Mouse (Mus musculus): Measurements from ENCODE around the gene Shbg.

Gene Shbg

DNA sequence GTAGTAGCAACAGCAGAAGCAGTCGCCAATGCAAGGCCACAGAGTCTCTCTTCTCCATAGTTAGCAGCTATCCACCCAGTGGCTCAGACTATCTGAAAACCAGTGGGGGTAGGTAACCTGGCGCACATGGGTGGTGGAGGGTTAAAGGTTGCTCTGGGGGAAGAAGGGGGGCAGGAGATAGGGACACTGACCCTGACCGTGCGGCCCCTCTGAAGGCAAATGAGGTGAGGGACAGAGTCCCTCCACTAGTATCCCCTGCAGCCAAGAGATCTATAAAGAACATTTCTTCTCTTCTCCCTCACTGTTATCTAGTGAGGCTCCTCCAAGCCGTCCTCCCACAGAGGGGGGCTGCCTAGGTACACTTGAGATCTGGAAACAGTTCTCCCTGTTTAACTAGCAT is at the start of gene Shbg:
Gene Shbg, minus strand, starts transcription at position 101 of the 400 bp plus-strand sequence.
- no peak for DNase-seq (ENCODE audit: low spot score in 2 of 2)

DNA sequence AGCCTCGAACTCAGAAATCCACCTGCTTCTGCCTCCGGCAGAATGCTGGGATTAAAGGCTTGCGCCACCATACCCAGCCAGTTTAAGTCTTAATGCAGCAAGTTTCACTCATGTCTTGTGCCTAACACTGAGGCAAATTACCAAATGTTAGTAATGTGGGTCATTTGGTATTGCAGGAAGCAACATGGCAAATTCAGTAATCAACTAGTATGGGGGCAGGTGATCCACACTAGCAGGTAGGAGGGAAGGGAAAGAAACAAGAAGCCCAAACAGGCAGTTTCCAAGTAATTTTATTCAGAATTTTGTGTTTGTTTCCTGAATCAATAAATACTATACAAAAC is 48.9 kb upstream of the Shbg start:
- DNase-seq (ENCODE audit: low spot score in 2 of 2), result no peak

DNA sequence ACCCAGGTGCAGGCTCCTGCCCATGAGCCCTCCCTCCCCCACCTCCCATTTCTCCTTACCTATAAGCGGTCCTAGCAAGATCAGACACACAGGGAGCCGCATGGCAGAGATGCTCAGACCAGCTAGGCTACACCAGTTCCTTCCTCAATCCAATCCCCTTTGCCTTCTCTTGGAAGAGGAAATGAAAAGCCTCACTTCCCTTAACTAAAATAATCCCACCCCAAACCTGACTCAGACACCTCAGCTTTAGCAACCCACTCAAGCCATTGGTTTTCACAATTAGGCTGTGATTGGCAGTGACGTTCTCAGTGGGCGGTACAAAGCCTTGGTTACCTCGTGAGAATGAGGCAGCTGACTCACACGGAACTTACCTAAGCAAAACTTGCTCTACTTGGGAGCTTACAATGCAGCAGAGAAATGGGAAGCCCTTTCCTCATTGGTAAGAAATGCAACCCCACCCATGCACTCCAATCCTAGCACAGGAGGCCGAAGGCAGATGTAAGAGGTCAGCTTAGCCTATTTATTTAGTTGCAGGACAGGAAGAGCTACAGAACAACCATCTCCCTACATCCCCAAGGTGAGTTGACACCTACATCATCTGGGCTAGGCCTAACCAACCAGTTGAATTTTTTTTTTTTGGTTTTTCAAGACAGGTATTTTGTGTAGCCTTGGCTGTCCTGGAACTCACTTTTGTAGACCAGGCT is 48.4 kb upstream of the Shbg start, which contains the start of gene Cd68:
Gene Cd68, minus strand, starts transcription at position 193 of the 704 bp plus-strand sequence.
- DNase-seq (ENCODE audit: low spot score in 2 of 2), result peak in 1 of 2 experiments; percentile 71

DNA sequence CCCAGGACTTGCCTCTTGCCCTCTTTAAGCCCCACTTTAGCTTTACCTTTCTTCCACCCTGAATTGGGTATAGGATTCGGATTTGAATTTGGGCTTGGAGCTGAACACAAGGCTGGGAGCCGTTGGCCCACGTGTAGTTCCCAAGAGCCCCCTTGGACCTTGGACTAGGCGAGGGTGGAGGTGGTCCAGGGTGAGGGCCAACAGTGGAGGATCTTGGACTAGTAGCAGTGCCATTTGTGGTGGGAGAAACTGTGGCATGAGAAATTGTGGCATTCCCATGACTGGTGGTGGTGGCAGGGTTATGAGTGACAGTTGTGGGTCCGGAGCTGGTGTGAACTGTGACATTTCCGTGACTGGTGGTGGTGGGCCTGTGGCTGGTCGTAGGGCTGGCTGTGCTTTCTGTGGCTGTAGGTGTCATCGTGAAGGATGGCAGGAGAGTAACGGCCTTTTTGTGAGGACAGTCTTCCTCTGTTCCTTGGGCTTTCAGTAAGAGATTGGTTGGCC is 47.8 kb upstream of the Shbg start:
- DNase-seq (ENCODE audit: low spot score in 2 of 2), result no peak

DNA sequence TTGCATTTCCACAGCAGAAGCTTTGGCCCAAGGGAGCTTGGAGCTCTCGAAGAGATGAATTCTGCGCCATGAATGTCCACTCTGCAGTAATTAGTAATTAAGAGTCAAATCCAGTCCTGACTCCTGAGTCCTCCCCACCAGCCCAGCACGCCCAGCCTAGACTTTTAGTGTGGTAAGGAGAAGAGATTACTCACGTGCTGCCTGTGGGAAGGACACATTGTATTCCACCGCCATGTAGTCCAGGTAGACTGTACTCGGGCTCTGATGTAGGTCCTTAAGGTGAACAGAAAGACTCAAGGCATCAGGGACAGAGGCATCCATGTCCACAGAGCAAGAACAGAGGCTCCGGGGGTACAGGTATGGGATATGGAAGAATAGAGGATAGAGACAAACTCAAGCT is 47.1 kb upstream of the Shbg start:
- DNase-seq (ENCODE audit: low spot score in 2 of 2), result no peak

DNA sequence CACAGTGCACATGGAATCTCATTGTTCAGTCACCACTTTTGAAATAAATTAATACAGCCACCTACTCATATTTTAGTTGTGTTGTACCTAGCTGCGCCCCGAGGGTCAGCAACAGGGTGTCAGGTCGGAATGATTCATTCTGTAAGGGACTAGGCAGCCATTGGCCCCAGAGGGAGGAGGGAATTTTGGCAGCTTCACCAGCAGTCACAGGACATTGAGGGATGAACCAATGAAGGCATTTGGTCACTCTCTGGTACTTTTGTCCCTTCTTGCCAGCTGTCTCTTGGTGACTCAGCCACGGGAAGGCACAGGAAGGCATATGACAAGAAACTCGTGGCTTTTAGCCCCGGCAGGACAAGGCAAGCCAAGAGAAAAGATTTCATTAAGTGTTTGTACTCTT is 46.1 kb upstream of the Shbg start:
- no peak for DNase-seq (ENCODE audit: low spot score in 2 of 2)

DNA sequence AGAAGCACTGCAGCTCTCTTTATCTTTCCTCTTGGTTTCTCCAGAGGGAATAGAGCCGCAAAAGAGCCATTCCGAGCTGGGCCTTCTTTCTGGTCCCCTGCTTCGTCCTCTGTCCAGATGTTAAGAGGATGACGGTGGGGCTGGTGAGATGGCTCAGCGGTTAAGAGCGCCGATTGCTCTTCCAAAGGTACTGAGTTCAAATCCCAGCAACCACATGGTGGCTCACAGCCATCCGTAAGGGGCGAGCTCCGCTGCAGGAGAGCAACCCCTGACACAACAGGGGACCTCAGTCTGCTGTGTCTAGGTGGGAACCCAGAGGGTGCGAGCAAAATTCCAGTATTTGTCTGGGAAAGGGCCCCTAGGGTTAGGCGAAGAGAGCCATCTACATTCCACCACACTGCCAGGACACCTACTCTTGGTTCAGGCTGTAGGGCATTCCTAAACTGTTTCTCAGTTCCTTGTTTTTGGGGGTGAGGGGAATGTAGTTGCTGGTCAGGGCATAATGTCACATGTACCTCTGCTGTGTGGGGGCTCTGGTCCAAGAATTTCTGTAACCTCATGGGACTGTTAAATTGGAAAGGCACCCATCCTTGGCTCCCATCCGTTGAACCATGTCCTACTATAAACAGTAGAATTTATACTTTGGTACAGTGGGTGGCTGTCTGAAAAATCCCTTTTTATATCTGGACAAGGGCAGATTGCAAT is 45.4 kb upstream of the Shbg start:
- DNase-seq (ENCODE audit: low spot score in 2 of 2), result no peak

DNA sequence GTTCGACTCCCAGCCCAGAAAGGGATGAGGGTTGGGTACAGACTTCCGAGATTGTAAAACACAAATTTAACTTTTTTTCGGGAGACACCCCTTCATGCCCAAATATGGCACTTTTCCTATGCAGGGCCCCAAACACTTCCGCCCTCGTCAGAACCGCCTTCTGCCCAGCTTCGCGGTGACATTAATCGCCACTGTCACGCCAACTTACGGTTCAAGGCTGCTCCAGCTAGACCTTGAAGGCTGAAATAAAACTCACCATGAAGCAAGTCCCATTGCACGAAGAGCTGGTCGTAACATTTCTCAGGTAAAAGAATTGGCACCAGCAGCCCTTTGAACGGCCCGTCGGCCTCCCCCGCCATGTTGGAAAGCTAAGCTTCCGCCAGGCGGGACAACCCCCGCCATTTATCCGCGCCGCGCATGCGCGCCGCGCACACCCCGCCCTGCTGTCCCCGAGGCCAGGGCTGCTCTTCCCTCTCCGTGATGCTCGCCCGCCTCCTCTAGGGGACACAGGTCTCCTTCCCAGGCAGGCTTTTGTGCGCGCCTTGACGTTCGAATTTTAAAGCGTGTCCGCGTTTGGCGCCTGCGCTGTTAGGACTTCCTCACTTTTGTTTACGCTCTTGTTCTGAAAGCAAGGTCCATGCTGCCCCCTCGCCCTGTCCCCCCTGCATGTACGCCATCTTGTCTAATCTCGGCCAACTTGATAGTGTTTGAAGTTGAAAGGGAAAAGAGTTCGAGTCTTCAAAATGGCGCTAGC is 44.7 kb upstream of the Shbg start, which contains the start of gene Mpdu1:
Gene Mpdu1, minus strand, starts transcription at position 430 of the 754 bp plus-strand sequence.
- peak; percentile 92 to 94 for DNase-seq (ENCODE audit: low spot score in 2 of 2)

DNA sequence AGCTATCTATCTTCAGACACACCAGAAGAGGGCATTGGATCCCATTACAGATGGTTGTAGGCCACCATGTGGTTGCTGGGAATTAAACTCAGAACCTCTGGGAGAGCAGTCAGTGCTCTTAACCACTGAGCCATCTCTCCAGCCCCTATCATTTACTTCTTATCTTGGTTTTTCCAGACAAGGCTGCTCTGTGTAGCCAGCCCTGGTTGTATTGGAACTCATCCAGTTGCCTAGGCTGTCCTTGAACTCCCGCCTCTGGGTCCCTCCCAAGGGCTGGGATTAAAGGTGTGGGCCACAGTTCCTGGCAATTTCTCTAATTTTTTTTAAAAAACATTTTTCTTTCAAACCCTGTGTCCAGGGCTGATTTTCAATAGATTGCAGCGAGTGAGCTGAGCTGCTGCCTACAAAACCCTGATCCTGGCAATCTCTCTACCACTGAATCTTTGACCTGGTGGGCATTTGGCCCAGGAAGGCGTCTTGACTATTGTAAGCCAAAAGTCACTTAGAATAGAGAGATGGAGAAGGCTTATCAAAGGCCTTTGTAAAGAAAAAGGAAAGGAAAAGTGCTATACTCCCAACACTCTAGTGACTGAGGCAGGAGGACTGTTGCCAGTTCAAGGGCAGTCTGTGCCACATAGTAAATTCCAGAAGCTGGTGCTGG is 43.6 kb upstream of the Shbg start:
- peak in 1 of 2 experiments; percentile 29 for DNase-seq (ENCODE audit: low spot score in 2 of 2)

DNA sequence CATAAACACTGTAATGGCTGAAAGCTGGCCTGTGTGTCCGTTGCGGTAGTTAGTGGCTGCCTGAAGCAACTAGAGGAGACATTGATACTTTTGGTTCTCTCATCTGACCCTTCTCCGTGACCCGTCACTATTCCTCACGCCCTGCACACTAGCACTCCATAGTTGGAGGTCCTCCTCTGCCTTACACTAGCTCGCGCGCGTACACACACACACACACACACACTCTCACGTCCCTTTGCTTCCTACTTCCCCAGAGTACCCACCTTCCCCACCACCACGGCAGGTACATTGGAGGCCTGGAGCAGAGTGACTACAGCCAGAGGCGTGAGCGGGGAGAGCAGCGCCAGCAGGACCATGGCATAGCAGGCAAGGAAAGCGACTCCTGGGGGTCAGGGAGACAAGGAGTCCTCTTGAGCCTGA is 39.8 kb upstream of the Shbg start:
- no peak for DNase-seq (ENCODE audit: low spot score in 2 of 2)

DNA sequence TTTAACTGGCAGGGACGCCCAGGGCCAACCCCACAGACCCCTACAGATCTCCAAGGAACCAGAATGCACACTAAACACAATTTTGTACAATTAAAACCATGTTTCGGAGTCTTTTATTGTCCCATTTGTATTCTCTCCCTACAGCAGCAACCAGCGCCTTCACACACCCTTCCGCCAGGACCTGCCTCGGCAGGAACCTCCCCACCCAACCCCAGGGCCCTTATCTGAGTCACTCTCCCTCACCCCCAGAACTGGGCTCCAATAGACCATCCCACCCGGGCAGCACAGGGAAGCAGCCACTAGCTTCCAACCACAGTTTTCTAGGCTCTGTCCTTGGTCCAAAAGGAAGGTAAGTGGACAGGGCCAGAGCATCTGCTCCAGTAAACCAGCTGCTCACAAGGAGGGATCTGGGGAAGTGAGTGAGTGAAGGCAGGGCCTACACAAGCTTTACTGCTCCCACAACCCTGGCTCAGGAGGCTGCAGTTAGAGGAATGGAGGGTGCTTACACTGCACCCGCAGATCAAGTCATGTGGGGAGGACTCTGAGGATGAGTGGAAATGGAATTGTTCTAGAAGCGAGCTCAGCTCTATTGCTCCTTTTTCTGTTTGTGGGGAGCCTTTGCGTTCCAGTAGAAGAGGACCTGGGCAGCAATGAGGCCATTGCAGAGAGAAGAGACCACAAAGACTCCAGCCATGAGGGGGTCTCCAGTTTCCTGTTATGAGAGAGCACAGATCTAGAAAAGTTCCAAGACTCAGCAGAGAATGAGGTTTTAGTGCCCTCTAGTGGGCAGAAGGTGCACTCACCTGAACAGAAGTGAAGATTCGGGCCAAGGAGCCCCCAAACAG is 39.1 kb upstream of the Shbg start:
- DNase-seq (ENCODE audit: low spot score in 2 of 2), result peak; percentile 55 to 69

DNA sequence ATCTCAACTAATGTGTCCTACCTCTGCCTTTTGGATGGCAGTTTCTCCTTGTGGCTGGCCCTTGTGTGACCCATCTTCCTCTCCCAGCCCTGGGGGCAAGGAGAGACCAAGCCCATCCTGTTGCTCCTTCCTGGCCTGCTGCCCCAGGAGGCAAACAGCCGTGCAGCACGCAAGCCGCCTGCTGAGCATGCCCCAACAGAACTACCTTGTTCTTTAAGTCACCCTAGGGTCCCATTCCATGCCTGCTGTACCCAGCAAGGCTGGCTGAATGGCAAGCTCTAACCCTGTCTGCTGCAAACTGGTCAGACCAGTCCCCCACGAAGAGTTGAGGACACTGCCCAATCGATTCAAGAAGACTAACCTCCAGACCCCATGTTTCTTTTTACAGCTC is 38.4 kb upstream of the Shbg start:
- no peak for DNase-seq (ENCODE audit: low spot score in 2 of 2)

DNA sequence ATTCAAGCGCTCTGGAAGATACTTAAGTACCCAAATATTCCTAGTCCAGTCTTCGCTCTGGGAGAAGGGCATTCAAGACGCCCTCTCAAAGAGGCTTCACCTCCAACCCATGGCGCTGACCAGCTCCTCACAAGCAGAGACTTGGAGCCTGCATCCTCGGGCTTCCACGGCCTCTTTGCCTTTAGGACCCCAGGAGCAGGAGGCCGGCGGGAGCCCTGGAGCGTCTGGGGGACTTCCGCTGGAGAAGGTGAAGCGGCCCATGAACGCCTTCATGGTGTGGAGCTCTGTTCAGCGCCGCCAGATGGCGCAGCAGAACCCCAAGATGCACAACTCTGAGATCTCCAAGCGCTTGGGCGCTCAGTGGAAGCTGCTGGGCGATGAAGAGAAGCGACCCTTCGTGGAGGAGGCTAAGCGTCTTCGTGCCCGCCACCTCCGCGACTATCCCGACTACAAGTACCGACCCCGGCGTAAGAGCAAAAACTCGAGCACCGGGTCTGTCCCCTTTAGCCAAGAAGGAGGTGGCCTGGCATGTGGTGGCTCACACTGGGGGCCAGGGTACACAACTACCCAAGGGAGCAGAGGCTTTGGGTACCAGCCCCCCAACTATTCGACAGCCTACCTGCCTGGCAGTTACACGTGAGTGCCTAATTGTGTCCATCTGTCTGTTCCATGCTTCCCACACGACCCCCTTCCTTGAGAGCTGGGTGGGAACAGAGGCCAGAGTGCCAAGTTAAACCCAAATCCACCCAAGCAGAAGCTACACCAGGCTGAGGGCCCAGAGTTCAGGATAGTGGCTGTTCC is 37.8 kb upstream of the Shbg start, which contains the start of gene Sox15:
Gene Sox15, plus strand, starts transcription at position 51 of the 801 bp plus-strand sequence.
- DNase-seq (ENCODE audit: low spot score in 2 of 2), result peak; percentile 43 to 75

DNA sequence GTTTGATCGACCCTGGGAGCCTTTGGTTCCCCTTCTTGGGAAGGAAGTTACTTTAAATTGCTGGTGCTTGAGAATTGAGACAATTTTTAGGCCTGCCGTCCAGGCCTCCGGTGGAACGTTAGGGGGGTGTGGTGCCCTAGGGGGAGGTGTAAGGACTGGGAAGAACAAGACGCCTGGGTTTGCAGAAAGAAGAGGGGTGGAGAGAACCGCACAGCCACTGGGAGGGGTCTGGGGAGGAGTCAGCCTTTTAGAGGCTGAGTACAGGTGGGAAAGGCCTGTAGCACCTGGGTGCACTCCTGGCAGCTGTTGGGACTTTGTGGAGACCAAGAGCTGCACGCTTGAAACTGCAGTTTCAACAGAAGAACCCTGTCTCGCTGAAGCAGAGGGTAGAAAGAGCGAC is 37.1 kb upstream of the Shbg start:
- no peak for DNase-seq (ENCODE audit: low spot score in 2 of 2)

DNA sequence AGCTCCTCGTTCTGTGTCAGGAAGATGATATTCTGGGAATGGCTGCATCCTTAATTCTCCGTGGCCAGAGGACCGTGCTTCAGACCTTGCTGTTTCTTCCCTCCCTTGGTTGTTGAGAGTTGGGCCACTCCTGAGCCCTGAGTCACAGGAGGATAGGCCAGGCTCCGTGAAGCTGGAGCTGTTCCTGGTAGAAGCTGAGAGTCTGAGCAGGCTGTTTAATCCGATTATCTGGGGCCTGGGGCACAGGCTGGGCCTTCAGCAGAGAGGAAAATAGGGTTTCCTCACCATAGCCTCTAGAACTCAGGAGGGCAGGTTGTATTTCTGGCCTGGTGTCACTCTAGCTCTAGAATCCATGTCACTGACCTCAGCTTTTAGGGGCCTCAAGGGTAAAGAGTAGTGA is 35.7 kb upstream of the Shbg start:
- DNase-seq (ENCODE audit: low spot score in 2 of 2), result no peak

DNA sequence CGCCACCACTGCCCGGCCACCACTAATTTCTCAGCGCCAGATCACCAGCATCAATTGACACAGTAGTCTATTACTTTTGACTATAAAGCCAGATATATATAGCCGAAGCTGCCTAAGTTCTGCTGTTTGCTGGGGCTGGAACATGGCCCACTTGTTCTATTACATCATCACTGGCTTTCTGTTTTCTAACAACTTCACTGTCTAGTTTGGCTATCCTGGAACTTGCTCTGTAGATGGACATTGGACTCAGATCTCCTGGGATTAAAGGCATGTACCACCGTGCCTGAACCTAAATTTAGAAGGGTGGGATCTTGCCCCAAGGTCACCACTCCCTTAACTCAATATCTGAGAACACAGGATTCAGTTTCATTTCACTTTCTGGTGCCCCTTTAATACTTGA is 28.2 kb upstream of the Shbg start:
- DNase-seq (ENCODE audit: low spot score in 2 of 2), result no peak

DNA sequence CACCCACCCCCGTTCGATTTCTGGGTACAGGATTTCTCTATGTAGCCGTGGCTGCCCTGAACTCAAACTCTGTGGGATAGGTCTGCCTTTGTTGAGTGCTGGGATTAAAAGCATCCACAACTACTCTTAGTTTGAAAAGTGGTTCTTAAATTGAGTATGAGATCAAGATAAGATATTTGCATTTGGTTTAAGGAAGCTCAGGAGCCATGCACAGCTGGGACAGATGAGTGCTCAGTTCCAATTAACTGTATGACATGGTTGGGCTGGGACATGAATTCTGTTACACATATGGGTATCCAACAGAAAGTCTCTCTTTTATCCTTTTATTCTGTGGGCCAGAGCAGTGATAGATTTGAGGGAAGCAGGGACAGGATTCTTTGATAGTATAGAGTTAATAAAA is 17.8 kb upstream of the Shbg start:
- no peak for DNase-seq (ENCODE audit: low spot score in 2 of 2)

DNA sequence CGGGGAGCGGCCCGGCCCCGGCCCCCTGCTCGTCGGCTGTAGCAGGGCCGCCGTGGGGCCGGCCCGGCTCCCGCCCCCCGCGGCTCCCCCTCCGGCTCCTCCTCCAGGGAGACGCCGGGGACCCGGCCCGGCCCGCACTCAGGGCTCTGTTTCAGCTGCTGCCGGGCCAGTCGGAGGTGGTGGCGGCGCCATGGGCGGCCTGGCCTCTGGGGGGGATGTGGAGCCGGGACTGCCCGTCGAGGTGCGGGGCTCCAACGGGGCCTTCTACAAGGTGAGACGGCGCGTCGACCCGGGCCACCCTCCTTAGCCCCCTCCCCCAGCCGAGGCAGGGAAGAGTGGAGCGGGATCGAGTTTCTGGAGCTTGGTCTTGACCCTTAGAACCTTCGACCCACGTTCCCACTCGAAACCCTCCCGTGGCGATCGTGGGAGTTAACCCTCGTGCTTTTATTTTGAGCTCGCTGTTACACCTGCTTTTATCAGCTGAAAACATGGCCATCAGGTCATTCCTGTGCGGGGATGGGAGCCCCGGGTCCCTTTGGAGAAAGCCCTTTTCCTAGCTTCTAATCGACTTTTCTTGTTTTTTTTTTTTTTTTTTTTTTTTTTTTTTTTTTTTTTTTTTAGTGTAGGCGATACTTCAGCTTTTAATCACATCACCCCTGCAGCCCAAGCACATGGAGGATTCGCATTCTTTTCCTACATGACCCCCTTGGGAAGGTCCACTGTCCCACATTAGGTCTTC is 15.6 kb upstream of the Shbg start:
- DNase-seq (ENCODE audit: low spot score in 2 of 2), result peak in 1 of 2 experiments; percentile 75
